Mouse (Mus musculus) frontal cortex, adult (tissue): ENCODE measurements around the gene Cpa2.

Source experiments
- ATAC-seq: cut with Nextera tagmentation; 2 replicates; pipeline ENCODE4 v1.9.2; 2017; ENCODE audit warnings: mild to moderate bottlenecking, moderate library complexity, mixed read lengths; ENCODE audit not compliant: low TSS enrichment

Gene Cpa2

DNA sequence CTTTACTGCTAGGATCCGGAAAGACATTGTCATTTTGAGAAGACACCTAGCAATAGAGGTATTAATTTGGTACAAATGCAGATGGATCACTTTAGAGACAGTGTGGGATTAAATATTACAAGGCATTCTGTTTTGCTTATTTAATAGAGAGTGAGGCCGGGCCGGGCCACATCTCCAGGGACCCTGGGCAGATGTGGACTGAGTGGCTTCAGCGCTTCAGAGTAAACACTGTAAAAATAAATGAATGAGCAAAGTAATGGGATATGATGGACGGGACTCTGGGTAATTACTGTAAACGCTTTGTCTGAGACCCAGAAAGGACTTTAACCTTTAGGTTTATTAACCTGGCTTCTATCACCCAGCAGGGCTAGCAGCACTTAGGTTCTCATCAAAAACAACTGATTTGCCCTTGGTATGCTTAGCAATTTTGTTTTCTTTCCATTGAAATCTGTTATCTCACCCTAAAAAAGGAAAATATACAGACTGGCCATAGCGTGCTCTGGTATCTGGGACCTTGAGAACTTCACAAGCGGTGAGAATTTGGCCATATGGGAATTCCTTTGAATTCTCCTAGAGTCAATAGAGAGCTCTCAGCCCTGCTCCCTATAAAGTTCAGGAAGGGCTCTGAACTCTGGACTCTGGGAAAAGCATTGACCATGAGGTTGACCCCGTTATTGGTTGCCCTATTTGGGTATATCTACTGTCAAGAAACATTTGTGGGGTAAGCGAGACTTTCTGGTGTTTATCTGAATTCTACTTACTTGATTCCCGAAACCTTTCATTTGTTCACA lies at the start of gene Cpa2:
Gene Cpa2 (plus strand): TSS at position 574 of the 791 bp plus-strand sequence.
- no peak for ATAC-seq

DNA sequence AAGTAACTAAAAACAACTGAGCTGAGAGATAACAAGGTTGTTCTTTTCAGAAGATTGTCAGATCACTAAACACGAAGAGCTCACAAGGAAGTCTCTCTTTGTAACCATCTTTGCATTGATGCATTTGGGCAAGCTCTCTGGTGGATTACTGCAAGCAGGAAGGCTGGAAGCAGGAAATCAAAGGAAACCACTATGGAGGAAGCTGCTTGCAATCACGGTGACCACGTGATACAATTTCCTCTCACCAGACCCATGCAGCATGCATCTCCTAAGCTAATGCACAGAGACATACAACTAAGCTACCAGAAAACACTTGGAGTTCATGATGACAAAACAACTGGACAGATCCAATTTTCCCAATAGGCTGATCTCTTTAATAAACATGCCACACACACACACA lies 42.3 kb upstream of the Cpa2 start:
- ATAC-seq: no peak

DNA sequence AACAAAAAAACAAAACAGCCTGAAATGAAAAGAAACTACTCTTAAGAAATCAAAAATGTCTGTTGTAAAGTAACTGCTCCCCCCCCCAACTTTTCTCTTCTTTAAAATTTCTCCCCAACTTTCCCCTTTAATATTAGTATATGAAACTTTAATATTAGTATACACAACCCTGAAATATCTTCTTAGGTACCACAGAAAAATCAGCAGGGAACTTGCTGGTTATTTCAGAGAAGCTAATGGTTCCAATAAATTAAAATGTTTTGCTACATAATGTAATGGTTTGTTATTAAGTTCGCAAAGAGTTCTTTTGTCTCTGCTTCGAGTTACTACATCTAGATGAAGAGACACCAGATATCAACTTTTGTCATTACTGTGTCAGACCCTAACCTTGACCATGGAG lies 32.6 kb upstream of the Cpa2 start:
- no peak for ATAC-seq

DNA sequence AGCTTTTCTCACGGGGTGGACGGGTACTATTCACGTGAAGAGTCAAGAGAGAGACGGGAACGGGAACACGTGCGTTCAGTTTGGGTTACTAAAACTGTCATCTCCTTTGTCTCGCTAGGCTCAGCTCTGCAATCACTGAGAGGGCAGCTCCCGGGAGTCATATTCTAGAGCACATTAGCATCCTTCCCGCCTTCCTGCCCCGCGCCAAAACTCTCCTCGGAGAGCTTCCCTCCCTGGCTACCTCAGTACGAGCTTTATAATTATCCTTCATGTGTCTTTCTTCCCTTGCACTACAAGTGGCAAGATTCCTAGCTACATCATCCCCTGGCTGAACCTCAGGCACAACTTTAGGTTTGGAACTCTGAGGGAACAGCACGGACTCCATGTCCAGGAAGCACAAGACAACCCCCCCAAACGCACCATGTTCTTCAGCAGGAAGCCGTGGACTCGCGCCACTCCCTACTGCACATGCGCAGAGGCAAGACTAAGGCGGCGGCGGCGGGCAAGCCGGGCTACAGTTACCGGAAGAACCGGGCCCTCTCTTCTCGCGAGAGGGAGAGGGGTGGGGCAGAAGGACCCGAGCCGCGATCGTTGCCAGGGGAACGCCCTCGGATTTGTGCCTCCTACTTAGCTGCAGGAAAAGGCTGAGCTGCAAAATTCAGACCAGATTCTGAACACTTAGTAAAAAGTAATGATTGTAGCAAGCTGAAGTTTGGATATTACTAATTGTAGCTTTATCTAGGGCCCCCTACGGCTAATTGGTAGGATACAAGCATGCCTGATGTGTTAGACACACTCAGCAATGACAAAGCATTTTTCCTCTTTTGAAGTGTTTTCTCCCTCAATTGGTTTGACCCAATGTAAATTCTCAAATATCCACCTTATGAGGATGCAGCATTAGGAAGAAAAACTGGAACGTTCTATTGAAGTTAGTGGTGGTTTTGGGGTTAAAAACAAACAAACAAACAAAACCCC lies 31.8 kb upstream of the Cpa2 start, which contains the start of the genes Tmem209 and Ssmem1:
Gene Tmem209 (minus strand): TSS at position 519 of the 975 bp plus-strand sequence.
Gene Ssmem1 (plus strand): TSS at position 585 of the 975 bp plus-strand sequence.
- ATAC-seq: peak; percentile 100

DNA sequence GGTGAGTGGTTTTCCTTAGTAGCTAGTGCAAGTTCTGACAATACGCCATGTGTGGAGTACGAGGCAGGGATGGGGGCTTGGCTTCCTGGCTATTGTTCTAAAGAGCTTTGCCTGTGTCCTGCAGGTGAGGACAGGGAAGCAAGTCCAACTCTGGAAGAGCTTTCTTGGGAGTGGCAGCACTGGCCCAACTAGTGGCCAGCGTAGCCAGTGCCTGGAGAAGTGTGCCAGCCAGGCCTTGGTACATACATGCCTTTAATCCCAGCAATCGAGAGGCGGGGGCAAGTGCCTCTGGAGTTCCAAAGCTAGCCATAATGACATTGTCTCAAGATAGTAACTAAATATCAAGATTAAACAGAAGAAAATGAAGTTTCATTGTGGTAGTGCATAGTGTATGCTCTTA lies 31.1 kb upstream of the Cpa2 start:
- no peak for ATAC-seq

DNA sequence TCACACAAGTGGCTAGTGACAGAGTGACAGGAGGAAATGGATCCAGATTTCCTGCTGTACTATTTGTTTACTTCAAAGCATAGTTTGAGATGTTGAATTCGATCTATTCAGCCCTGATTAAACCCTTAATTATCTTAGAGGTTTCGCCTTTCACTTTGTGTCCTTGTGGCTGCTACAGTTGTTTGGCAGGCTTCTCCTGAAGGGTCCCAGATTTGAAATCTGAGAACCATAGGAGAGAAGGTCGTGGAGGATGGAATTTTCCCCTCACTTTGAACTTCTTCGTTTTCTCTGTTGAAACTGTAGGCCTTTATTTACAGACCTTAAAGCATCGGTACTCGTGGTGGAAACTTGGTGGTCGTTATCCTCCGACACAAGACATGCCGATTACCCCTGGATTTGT lies 27.1 kb upstream of the Cpa2 start:
- no peak for ATAC-seq

DNA sequence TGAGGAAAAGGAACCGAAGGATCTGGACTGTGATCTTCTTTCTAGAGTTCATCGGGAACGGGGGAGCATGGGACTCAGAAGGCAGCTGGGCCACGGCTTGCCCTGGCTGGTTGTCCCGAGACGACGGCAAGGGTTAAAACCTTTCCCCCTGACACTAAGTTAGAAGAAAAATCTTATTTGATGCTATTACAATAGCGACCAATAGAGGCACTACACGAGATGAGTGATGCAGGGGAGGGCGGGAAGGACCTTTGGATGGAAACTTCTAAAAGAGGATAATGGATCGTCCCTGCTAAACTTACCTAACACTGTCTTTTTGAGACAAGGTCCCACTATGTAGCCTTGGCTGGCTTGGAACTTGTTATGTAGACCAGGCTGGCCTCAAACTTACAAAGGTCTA lies 21.0 kb upstream of the Cpa2 start:
- ATAC-seq: no peak

DNA sequence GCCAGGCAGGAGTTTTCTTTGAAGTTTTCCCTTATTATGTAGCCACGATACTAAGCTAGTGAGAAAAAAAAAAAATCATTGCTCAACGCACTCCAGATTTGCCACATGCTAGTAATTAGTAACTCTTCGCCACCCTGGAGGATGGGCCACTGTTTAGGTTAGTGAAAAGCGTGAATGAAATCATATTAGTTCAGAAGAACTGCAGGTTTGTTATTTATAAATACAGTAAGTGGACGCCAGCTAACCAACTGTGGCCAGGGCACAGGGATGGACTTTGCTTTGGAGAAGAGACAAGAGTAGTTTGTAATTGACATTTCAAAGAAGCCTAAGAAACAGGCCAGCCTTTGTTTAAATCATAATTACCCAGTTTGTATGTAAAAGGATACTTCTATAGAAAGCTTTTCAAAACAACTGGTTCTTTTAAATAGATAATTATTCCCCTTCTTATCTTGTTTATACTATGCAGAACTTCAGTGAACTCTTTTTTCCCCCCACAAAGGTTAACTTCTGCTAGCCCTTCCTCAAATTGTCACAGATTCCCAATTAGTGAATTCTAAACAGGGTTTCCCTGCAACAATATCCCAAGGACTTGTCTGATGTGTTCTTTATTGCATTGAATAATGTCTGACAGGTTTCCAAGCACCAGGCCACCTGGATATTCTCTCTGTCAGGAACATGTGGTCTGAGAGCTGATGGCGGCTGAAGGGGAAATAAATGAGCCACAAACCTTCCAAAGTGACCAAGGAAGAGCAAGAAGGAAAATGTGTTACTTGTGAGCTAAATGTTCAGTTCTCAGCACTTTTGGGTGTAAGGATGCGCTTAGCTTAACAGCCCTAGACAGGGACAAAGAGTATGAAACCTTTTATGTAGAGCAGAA lies 15.7 kb upstream of the Cpa2 start:
- ATAC-seq: no peak

DNA sequence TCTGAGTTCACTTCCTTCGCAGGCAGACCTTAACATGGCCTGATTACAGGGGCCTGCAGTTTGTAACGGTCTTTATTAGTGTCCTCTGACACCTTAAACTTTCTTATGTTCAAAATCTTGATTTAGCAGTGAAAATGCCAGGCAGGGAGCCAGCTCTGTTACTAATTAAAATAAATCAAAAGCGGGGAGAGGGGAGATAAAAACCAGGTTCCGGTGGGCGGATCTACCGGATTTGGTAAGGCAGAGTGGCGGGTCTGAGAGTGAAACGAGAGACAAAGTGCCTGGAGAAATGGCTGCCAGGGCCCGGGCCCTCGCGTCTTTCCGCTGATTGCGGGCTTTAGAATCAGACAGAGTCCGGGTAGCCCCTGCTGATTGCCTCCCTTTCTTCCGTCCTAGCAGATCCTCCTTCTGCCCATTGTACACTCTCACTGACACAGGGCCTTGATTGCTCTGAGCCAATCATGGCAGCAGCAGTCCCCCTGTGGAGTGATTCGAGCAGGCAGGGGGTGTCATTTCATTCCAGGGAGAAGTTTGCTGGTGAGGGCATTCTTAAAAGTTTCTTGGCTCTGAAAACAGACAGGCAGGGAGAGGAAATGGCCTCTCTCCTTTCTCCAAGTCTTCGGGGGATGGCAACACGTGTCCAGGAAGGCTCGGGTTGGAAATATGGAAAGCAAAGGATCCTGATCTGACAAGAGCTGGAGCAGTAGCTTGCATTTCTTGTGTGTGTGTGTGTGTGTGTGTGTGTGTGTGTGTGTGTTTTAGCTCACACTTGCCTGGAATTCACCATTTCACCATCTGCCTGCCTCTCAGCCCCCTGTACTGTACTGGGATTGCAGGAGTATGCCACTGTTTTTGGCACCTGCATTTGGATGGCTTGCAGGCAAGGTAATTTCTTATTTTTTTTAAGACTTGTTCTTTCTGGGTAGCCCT lies 14.5 kb upstream of the Cpa2 start:
- ATAC-seq: no peak

DNA sequence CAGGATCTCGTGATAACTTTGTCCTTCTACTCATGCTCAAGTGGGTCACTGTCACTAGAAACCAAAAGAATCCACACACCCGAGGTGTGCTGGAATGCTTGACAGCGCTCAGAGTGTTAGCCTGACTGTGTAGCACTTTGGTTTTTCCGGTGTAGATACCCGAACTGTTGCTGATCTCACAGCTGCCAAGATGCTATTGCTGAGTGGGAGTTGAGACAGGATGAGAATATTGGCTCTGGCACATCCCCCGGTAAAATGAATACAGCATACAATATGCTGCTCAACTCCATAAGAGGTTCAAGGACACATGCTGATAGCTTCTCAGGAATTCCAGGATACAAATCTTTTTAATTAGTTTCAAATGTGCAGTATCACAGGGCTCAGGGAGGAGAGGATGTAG lies 12.6 kb upstream of the Cpa2 start:
- ATAC-seq: peak; percentile 74

DNA sequence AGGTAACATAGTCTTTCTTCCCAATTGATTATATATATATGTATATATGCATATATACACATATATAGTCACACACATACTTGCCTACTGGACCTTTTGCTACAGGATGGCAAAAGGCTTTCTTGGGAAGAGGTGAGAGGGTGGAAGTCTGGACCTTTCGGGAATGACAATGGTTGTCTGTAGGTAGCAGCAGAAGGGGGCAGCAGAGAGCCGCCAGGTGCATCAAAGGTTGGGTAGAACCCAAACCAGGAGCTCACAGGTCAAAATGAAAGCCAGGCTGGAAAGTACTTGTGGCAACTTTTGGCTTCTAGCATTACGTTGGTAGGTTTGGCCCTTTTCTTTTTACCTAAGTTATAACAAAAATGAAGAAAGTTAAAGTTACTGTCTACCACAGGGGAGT lies 6.0 kb upstream of the Cpa2 start:
- ATAC-seq: peak; percentile 59; the same call in 1 of the 2 replicates

DNA sequence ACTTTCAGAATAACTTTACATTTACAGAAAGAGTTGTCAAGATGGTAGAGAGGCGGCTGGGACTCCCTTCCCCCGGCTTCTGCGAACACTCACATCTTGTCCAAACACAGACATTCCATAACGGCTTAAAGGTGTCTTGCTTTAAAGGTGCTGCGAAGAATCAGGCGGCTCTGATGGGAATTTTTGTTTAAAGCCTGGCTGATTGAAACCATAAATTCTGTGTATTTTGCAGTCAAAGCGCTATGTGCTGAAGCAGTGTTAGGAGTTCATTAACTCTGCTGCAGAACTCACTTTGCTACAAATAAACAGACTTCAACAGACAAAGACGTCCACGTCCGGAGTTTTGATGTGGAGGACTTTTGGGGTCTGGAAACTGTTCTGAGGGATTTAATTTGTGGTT lies 3.1 kb upstream of the Cpa2 start:
- ATAC-seq: peak; percentile 73

DNA sequence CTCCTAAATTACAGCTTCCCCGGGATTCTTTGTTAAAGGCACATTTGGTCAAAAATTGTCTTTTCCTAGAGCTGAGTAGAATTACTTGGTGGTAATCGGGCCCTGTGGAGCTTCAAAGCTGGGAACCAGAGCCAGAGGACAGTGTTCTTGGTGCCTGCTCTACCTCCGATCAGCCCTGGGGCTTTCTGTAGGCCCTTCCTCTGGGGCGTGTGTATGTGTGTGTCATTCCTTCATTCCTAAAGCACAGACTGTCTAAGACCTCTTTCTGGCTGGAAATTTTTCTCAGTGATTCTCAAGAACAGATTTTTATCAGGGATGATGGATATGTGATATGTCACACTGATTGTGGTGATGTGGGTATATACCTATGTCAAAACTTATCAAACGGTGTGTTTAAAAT lies 2.6 kb upstream of the Cpa2 start:
- ATAC-seq: no peak

DNA sequence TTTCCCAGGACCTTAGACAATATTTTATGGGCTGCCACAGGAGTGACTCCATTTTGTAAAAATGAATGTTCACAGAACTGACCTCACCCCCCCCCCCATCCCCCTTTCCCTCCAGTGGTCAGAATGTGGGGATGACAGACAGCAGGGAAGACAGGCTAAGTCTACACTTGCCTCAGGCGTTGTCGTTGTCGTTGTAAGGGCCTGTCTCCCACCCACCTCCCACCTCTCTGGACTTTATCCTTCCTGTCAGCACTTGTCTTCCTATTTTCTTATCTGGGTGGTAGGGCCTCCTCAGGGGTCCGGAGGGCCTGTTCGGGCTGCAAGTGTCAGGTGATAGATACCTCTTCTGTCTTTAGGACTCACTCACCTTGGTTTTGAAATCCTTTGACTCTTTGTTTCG lies 895 bp downstream of the Cpa2 start:
- no peak for ATAC-seq

DNA sequence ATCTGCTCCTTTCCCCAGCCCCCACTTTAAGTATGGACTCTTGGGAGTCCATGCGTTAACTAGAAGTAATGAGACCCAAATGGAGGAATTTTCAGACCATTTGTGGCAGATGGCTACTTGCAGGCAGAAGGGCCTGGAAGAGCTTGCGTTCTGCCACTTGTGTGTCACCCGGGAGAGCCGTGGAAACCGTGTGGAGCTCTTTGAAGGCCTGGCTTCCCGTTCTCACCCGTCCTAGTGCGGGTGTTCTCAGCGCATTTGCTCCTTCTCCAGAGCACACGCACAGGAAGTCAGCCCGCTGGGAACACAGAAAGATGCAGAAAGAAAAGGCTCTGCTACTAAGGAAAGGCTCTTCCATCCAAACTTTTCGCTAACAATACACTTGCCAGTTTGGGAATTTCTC lies 1.7 kb downstream of the Cpa2 start:
- ATAC-seq: no peak

DNA sequence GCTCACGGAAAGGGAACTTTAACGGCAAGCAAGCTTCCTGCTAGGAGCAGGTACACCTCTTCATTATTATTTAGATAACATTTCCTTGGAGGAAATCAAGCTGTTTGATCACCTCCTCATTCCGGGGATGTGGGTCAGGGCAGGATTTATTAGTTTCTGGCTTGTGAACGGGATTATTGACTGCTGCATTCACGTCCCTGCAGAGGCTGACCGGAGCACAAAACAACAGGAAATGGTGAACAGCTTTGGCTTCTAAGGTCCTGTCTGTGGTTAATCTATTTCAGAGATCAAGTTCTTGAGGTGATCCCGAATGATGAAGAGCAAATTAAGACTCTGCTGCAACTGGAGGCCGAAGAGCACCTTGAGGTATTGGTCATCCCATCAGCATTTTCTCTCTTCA lies 2.5 kb downstream of the Cpa2 start:
- no peak for ATAC-seq

DNA sequence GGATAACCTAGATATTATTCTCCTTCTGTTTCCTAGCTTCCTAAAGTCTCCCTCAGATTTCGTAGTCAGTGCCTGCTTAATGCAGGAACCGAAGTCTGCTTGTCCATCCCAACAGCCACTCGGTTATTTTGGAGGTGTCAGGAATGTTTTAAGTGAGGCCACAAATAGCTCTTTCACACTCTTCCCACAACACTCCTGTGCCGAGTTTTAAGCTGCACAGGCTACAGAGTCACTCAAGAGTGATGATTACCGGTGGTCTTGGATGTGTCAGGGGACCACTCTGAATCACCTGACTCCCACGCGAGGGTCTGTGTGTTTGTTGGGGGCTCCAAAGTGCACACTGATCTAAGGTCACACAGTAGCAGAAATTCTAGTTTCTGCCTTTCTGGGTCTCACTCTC lies 4.3 kb downstream of the Cpa2 start:
- peak; percentile 76 for ATAC-seq

DNA sequence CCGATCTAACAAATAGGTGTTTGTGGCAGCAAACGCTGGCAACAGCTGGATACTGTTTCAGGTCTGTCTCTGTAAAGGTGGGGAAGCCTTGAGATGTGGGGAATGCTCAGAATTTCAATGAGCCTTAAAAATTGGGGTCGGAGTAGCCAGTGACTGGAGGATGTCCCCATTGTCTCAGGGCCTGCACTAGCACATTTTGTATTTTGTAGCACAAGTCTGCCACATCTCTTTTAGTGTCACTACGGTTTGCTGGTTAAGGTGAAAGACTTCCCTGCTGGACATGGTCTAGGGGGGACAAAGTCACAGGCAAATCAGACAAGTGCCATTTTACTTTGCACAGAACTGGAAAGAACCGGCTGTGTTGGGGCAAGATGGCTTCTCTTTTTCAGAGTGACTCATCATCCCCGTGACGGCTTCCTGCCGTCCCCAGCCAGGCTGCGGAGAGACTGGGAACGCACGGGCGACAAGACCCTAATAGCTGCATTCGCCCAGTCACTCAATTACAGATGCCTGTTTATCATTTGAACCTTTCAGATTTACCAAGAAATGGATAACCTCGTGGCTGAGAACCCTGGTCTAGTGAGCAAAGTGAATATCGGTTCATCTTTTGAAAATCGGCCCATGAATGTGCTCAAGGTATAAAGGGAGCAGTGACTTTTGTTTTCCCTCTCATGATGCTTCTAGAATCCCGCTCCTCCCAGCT lies 5.3 kb downstream of the Cpa2 start:
- ATAC-seq: no peak

DNA sequence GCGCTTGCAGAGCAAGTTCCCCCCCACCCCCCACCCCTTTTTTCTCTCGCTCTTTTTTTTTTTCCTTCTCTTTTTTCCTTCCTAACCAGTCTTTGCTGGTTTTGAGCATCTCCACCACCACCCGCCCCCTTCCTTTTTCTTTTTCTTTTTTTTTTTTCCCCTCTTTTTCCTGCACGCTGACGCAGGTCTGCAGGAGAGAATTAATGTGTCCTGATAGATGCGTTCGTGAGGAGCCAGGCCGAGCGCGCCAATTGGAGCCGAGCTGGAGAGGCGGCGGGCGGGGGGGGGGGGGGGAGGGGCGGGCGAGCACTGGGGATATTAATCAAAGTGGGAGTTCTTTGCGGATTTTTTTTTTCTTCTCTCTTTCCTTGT lies 5.9 kb downstream of the Cpa2 start:
- no peak for ATAC-seq
